Mouse (Mus musculus): ENCODE measurements around the gene Plekhg1.

- no peak for TF ChIP-seq CTCF (IDR thresholded peaks at IDR 0.05; ENCODE audit: low read depth)
- TF ChIP-seq EP300 (optimal IDR thresholded peaks at IDR 0.05) = no peak
These were observed 173.9 kb downstream of the Plekhg1 start for GRCm38 (mm10) chr10:3914104-3914503.
